Mouse (Mus musculus) thymus, postnatal 0 days (tissue): ENCODE data around the gene Plac9a. TPM values are rescaled to one million over a fixed set of nuclear protein-coding genes. Genes with fewer than 3 reads are reported as not detected.
A peak's percentile ranks its signal among the peaks of the same experiment; 100 is the strongest.
"Not testable (repeated sequence)": the region's sequence is repeated elsewhere in the genome, so short reads cannot be mapped to it uniquely, and the experiment has no call there.

Experiments used
- DNase-seq: peaks from one replicate; pipeline ENCODE4 v3.0.0-alpha.2; 2015; ENCODE audit warnings: low spot score
- polyA plus RNA-seq: library from polyadenylated mRNA; unstranded; fragments of >200 nt; fragmentation: Nextera tagmentation; extraction: Ambion mirVana; gene quantifications from 2 replicates; pipeline ENCODE4 v1.2.1, GENCODE M21; 2015

The Plac9a gene
- polyA plus RNA-seq, 1 experiment from 2014 or later = not detected

DNA sequence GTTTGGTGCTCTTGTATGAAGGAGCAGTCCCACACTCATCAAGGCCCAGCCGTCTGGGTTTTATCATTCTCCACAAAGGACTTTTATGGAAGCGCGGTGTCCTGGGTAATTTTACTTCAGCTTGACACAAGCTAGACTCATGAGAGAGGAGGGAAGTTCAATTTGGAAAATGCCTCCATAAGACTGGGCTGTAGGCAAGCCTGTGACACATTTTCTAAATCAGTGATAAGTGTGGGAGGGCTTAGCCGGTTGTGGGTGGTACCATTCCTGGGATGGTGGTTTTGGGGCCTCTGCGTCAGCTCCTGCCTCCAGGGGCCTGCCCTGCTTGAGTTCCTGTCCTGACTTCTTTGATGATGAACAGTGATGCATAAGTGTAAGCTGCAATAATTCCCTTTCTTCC lies 37.6 kb downstream of the Plac9a start:
- no peak for DNase-seq

DNA sequence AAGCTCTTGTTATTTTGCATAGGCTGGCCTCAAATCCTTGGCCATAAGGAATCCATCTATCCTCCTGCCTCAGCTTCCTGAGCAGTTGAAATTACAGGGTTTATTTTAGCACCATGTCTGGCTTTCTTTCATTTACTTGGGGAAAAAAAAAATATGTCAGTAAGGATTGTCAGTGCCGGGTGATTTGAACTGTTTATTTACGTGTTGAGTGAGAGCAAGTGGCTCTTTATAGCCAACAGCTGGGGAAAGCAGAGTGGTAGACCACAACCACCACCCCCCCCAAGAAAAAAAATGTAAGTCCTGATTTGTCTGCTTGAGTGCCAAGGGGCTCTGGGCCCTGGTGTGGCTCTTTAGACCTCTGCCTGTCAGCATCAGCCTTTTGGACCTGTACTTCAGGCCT lies 39.2 kb downstream of the Plac9a start:
- DNase-seq = no peak

DNA sequence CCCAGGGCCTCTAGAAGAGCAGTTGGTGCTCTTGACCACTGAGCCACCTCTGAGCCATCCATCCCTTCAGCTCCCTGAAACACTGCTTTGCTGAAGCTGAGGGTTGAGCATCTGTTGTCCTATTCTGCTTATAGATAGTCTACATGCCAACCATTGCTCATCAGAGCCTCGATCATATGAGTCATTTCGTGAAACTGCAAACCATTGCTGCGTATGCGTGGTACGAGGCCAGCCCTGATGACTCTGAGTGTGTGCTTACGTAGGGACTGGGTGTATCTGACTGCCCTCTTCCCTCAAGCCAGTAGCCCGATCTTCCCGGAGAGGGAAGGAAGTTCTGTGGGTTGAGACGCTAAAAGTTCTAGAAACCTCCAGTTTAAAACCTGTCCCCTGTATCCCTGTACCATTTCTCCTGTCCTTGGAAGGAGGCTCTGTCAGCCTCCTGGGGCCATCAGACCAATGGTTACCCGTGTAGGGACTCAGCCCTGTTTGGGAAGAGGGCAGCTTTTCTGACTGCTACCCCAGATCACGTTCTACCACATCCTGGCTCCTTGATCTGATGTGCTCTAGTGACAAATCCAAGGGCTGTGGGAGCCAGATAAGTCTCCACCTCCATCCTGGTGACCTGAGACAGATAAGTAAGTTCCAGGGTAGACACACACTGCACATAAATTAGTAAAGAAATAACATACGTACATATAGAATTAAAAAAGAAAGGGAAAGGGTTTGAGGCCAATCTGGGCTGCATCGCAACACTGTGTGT lies 40.9 kb downstream of the Plac9a start:
- no peak for DNase-seq

GRCm38 (mm10) chr14:25857940-25858339 lies 45.0 kb downstream of the Plac9a start:
- DNase-seq = peak; percentile 67

DNA sequence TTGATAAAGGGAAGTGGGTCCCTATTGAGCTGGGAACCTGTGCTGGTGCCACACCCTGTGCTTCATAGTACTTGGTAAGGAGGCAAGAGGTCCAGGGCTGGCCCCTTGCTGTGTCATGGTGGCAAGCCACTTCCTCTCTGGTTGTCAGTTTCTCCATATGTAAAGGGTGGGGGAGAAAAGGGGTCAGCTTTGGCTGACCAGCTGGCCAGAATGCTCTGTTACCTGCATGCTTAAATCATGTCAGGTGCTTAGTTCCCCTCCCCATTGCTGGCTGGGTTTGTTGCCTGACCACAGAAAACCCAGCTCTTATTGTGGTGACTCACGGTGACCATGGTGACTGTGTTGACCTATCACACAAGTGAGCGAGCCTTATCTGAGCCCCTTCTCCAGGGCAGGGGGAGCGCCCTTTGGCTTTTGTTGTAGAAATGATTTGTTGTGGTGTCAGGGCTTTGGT lies 45.7 kb downstream of the Plac9a start:
- no peak for DNase-seq

DNA sequence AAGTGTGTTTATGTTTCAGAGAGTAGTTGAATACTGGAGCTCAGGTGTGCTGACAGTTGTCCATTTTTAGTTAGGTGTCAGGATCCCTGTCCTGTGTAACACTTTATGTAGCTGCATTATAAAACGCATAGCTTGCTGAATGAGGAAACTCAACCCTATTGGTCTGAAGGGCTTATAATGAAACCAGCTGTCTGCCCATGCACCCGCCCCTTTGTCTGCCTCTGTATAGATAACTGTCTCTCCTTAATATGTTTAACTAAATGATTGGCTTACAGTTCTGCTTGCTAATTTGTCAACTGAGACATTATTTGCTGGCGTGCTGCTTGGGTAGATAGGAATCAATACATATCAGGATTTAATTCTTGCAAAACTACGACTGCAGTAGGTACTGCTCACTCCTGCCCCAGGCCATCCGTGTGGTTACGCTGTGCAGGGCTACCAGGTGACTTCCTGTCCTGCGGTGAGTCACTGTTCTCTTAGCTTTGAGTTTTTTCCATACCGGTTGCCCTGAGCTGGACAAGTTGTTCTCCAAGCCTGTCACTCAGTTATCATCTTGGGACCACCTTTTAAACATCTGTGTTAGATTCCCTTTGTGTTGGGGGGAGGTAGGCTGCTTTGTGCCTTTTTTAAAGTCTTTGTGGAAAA lies 47.5 kb downstream of the Plac9a start:
- peak; percentile 46 for DNase-seq

- no peak for DNase-seq
Observed at GRCm38 (mm10) chr14:25853717-25854452, 49.0 kb downstream of the Plac9a start.

GRCm38 (mm10) chr14:25853295-25853694 lies 49.6 kb downstream of the Plac9a start:
- DNase-seq = no peak

DNA sequence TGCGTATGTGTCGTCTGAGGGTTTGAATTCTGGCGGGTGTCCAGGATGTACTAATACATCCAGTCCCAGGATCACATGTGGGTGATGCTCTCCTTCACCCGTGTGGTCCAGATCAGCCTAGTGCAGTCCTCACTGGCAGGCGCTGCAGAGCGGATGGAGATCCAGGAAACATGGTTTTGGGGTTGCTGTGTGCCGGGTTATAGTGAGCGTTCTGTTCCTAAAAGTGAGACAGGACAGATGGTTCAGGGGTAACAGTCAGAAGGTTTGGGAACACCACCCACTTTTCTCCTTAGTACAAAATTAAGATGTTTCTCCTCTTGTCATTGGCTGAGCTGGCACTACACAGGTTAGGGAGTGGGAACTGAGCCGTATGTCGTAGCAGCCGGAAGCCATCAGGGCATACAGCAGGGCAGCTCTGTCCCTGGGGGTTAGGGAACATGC lies 50.8 kb downstream of the Plac9a start:
- DNase-seq = no peak

GRCm38 (mm10) chr14:25851189-25851588 lies 51.7 kb downstream of the Plac9a start:
- no peak for DNase-seq

DNA sequence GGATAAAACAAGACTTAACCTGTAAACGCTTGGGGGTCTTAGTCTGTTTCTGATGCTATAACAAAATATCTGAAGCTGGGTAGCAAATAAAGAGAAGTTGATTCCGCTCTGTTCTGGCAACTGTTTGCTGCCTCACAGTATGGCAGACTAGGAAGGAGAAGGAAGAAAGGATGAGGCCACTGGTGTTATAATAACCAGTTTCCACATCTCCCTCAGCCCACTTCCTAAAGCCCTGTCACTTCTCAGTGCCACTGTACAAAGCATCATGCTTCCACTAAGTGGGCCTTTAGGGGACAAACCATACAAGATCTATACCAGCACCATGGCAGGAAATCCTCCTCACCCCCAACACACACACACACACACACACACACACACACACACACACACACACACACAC lies 52.5 kb downstream of the Plac9a start:
- no peak for DNase-seq

- DNase-seq = not testable (repeated sequence)
Observed at GRCm38 (mm10) chr14:25848708-25849107, 54.2 kb downstream of the Plac9a start.

- no peak for DNase-seq
Observed at GRCm38 (mm10) chr14:25848237-25848636, 54.7 kb downstream of the Plac9a start.

DNA sequence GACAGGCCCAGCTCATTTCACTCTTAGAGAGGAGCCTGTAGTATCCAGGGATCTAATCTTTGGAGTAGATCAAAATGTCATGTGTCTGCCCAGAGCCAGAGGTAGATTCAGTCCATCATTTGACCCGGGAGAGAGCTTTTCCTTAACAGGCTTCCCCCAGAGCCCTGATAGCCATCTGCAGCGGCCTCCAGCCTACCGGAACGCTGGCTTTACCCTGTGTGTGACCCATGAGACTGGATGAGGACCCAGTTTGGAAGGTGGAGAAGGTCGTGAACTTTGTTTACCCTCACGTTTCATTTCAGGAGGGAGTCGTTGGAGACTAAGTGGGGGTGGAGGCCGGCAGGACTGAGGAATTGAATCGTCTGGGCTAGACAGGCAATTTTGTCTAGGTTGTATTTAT lies 55.2 kb downstream of the Plac9a start:
- DNase-seq = no peak

GRCm38 (mm10) chr14:25846516-25846915 lies 56.4 kb downstream of the Plac9a start:
- no peak for DNase-seq

DNA sequence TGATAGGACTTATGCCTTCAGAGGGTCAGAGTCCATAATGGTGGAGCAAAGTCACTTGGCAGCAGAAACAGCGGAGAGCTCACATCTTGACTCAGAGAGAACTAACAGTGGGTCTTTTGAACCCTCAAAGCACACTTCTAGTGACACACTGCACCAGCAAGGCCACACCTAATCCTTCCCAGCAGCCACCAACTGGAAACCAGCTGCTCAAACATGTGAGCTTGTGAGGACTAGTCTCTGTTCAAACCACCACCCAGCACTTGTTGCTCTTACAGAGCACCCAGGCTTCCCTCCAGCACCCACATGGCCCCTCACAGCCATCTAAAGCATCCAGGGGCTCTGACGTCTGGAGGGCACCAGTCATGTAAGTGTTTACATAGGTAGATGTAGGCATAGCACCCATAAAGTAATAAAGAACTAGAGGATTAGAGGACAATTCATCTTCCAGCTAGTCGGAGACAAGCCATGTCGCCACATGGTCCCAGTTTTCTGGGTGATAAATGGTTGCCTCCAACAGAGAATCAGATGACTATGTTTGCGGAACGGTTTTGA lies 57.0 kb downstream of the Plac9a start:
- DNase-seq = no peak

DNA sequence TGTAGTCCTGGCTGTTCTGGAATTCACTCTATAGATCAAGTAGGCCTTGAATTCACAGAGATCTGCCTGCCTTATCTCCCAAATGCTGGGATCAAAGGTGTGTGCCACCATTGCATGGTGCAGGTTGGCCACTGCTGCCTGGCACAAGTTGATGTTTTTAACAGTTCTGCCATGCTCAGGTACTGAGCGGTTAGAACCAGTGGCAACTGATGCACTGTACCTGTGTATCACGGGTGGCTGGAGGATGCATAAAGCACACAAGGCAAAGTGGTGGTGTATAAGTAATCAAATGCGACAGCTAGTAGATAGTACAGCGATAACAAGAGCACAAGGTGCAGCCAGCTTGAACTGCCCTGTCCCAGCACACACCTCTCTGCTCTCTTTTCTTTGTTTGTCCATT lies 58.5 kb downstream of the Plac9a start:
- DNase-seq = no peak

DNA sequence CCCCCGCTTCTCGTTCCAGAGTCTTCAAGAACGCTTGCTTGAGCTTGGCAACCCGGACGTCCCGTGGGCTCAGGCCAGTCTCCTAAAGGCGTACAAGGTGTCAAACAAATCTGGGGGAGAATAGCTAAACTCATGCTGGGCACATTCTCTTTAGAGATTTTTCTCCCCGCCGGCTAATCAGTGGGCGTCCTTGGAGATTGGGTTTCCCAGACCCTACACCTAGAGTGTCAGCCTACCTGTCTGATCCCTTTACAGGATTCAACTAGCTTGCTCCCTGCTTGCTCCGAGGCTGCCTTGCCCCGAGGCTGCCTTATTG lies 60.3 kb downstream of the Plac9a start:
- DNase-seq = no peak

- DNase-seq = peak; percentile 92
Observed at GRCm38 (mm10) chr14:25841991-25842687, 60.8 kb downstream of the Plac9a start, which contains the start of gene Anxa11. Gene Anxa11 (plus strand): TSS chr14:25842156.

DNA sequence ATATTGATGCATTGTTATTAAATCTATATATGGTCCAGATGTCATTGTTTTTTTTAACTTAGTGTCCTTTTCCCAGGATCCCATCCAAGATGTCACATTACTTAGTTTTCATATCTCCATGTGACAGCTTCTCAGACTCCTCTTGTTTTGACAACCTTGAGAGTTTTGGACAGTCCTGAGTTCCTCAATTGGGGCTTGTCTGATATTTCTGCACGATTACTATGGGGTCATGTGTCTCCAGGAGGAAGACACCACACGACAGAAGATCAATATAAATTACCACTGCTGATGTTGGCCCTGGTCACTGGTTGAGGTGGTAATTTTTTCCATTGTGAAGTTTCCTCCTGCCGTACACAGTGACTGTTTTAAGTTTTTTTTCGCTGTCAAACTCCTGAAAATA lies 61.3 kb downstream of the Plac9a start:
- DNase-seq = peak; percentile 25

GRCm38 (mm10) chr14:25840961-25841360 lies 61.9 kb downstream of the Plac9a start:
- DNase-seq = no peak
